Mouse (Mus musculus): ENCODE results near the gene Nostrin. TPM values are rescaled to one million over a fixed set of nuclear protein-coding genes. Genes with fewer than 3 reads are reported as not detected.

Gene Nostrin
- 0.68 and 0.74 TPM in 2 replicates for polyA plus RNA-seq (2014; fragmentation: Nextera tagmentation; extraction: Ambion mirVana)

DNA sequence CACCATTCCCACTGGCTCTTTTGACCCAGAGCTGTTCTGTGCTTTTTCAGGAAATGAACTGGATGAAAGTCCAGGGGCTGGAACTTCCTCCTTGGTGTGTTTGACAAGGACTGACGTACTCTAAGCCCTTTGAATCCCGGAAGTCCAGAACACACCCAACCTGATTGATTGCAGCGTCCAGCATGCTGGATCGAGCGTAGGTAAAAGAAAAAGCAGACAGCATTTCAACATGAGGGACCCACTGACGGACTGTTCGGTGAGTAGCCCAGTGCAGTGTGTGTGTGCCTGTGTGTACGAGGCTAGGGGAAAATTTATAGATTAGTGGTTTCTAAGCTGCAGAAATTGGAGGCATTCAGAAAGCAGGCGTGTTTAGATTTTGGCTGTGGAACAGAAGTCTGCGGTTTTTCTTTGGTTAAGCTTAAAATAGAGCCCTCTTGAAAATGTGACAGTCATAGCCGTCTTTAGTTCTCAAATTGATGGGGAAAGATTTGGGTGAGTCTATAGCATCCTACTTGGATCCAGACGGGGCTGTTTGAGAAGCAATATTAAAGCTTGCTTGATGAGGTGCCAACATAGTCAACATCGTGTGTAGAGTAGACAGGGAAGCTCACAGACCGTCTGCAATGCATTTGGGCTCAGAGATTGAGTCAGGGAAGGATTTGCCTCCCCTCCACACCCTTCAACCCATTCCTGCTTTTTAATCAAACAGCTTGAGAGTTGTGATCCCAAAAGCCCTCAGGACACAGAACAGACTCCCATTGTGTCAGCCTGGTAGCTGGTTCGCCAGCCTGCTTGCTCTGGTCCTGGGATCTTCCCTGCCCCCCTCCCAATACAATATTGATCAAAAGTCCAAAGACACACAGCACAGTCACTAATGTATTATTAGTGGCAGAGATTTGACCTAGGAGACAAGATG, at the start of gene Nostrin:
TSS of gene Nostrin (plus strand) at position 140 of the 916 bp plus-strand sequence.
- Histone ChIP-seq H3K27ac (ENCODE audit: low read depth, low read length) (no peak within 1 kb of the TSS), H3K4me3 (ENCODE audit: low read depth, low read length) (no peak within 1 kb of the TSS), H3K27me3 (ENCODE audit: control insufficient read depth, insufficient read depth, low read length) (no peaks in the 10 kb centered on the region), H3K4me2 (replicated peaks; ENCODE audit: low read depth, low read length) (no peak within 1 kb of the TSS), H3K4me1 (replicated peaks; ENCODE audit: control insufficient read depth, insufficient read depth, low read length) (no peaks in the 10 kb centered on the region), H3K9ac (ENCODE audit: low read depth, low read length) (no peak within 1 kb of the TSS), H3K9me3 (ENCODE audit: control insufficient read depth, low read length) (no peaks in the 10 kb centered on the region), H3K36me3 (ENCODE audit: control insufficient read depth, insufficient read depth, low read length) (no peaks in the 10 kb centered on the region)
- no peak for ATAC-seq (ENCODE audit: low FRiP score)
- no peak for DNase-seq (ENCODE audit: low spot score)
- 78% methylated on average over 15 of the region's 15 CpGs for WGBS

GRCm38 (mm10) chr2:69086505-69087260, 48.9 kb upstream of the Nostrin start:
- Histone ChIP-seq H3K9ac (ENCODE audit: low read depth, low read length) (no peak overlapping the region), H3K4me3 (ENCODE audit: low read depth, low read length) (no peak overlapping the region), H3K4me2 (replicated peaks; ENCODE audit: low read depth, low read length) (no peak overlapping the region), H3K27ac (ENCODE audit: low read depth, low read length) (0 out of 2 replicates have a peak overlapping the region, but pooled peaks have one; percentile 2), H3K36me3 (ENCODE audit: control insufficient read depth, insufficient read depth, low read length) (no peaks in the 10 kb centered on the region), H3K9me3 (ENCODE audit: control insufficient read depth, low read length) (no peaks in the 10 kb centered on the region), H3K4me1 (replicated peaks; ENCODE audit: control insufficient read depth, insufficient read depth, low read length) (no peaks in the 10 kb centered on the region; the same call in 1 of the 2 replicates), H3K27me3 (ENCODE audit: control insufficient read depth, insufficient read depth, low read length) (no peaks in the 10 kb centered on the region)
- peak; percentile 56 for DNase-seq (ENCODE audit: low spot score)
- peak; percentile 79 for ATAC-seq (ENCODE audit: low FRiP score)
- WGBS = 44% methylated on average over 8 of the region's 8 CpGs

GRCm38 (mm10) chr2:69095836-69096235, 39.8 kb upstream of the Nostrin start:
- DNase-seq (ENCODE audit: low spot score) (no peak), ATAC-seq (ENCODE audit: low FRiP score) (no peak)
- H3K4me2 ChIP-seq (replicated peaks; ENCODE audit: low read depth, low read length) = no peak overlapping the region
- no peaks in the 10 kb centered on the region for H3K27me3 ChIP-seq (ENCODE audit: control insufficient read depth, insufficient read depth, low read length)
- H3K9me3 ChIP-seq (ENCODE audit: control insufficient read depth, low read length) = no peaks in the 10 kb centered on the region
- no peaks in the 10 kb centered on the region for H3K36me3 ChIP-seq (ENCODE audit: control insufficient read depth, insufficient read depth, low read length)
- H3K27ac ChIP-seq (ENCODE audit: low read depth, low read length) = no peak overlapping the region
- H3K4me3 ChIP-seq (ENCODE audit: low read depth, low read length) = no peak overlapping the region
- no peaks in the 10 kb centered on the region for H3K4me1 ChIP-seq (replicated peaks; ENCODE audit: control insufficient read depth, insufficient read depth, low read length)
- H3K9ac ChIP-seq (ENCODE audit: low read depth, low read length) = no peak overlapping the region

- Histone ChIP-seq H3K4me3 (ENCODE audit: low read depth, low read length) (no peak overlapping the region), H3K9me3 (ENCODE audit: control insufficient read depth, low read length) (no peaks in the 10 kb centered on the region), H3K27ac (ENCODE audit: low read depth, low read length) (no peak overlapping the region), H3K4me2 (replicated peaks; ENCODE audit: low read depth, low read length) (no peak overlapping the region), H3K9ac (ENCODE audit: low read depth, low read length) (no peak overlapping the region), H3K36me3 (ENCODE audit: control insufficient read depth, insufficient read depth, low read length) (no peaks in the 10 kb centered on the region), H3K4me1 (replicated peaks; ENCODE audit: control insufficient read depth, insufficient read depth, low read length) (no peaks in the 10 kb centered on the region), H3K27me3 (ENCODE audit: control insufficient read depth, insufficient read depth, low read length) (no peaks in the 10 kb centered on the region)
- no peak for DNase-seq (ENCODE audit: low spot score)
- ATAC-seq (ENCODE audit: low FRiP score) = no peak
- 84% methylated on average over 4 of the region's 4 CpGs for WGBS
Measured at GRCm38 (mm10) chr2:69096821-69097220, 38.8 kb upstream of the Nostrin start.

DNA sequence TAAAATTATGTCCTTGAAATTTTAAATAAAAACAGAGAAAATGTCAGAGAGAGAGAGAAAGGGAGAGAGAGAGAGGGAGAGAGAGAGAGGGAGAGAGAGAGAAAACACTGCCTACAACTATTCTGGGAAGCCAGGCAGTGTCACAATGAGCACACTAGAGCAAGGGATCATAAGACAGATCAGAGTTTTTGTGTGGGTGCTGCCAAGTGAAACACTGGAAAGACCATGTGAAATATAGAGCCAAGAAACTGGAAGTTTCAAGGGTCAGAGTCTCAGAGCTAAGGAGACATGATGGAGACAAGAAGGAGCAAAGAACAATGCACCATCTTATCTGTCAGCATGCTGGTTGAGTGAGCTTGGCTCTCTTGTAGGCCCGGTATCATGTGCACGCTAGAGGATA, 38.1 kb upstream of the Nostrin start:
- Histone ChIP-seq H3K27ac (ENCODE audit: low read depth, low read length) (no peak overlapping the region), H3K9ac (ENCODE audit: low read depth, low read length) (no peak overlapping the region), H3K27me3 (ENCODE audit: control insufficient read depth, insufficient read depth, low read length) (no peaks in the 10 kb centered on the region), H3K9me3 (ENCODE audit: control insufficient read depth, low read length) (no peaks in the 10 kb centered on the region), H3K36me3 (ENCODE audit: control insufficient read depth, insufficient read depth, low read length) (no peaks in the 10 kb centered on the region), H3K4me3 (ENCODE audit: low read depth, low read length) (no peak overlapping the region), H3K4me2 (replicated peaks; ENCODE audit: low read depth, low read length) (no peak overlapping the region), H3K4me1 (replicated peaks; ENCODE audit: control insufficient read depth, insufficient read depth, low read length) (no peaks in the 10 kb centered on the region)
- ATAC-seq (ENCODE audit: low FRiP score) = no peak
- no peak for DNase-seq (ENCODE audit: low spot score)
- 97% methylated on average over 2 of the region's 2 CpGs for WGBS

GRCm38 (mm10) chr2:69098701-69099100, 36.9 kb upstream of the Nostrin start:
- Histone ChIP-seq H3K4me2 (replicated peaks; ENCODE audit: low read depth, low read length) (no peak overlapping the region), H3K4me3 (ENCODE audit: low read depth, low read length) (no peak overlapping the region), H3K27me3 (ENCODE audit: control insufficient read depth, insufficient read depth, low read length) (no peaks in the 10 kb centered on the region), H3K9me3 (ENCODE audit: control insufficient read depth, low read length) (no peaks in the 10 kb centered on the region), H3K27ac (ENCODE audit: low read depth, low read length) (no peak overlapping the region), H3K4me1 (replicated peaks; ENCODE audit: control insufficient read depth, insufficient read depth, low read length) (no peaks in the 10 kb centered on the region), H3K36me3 (ENCODE audit: control insufficient read depth, insufficient read depth, low read length) (no peaks in the 10 kb centered on the region), H3K9ac (ENCODE audit: low read depth, low read length) (no peak overlapping the region)
- ATAC-seq (ENCODE audit: low FRiP score) (no peak), DNase-seq (ENCODE audit: low spot score) (no peak)
- WGBS = 93% methylated on average over 3 of the region's 3 CpGs

GRCm38 (mm10) chr2:69099147-69099546, 36.5 kb upstream of the Nostrin start:
- 96% methylated on average over 7 of the region's 7 CpGs for WGBS
- DNase-seq (ENCODE audit: low spot score) (no peak), ATAC-seq (ENCODE audit: low FRiP score) (no peak)
- H3K4me2 ChIP-seq (replicated peaks; ENCODE audit: low read depth, low read length) = no peak overlapping the region
- no peaks in the 10 kb centered on the region for H3K27me3 ChIP-seq (ENCODE audit: control insufficient read depth, insufficient read depth, low read length)
- no peak overlapping the region for H3K4me3 ChIP-seq (ENCODE audit: low read depth, low read length)
- H3K9me3 ChIP-seq (ENCODE audit: control insufficient read depth, low read length) = no peaks in the 10 kb centered on the region
- no peaks in the 10 kb centered on the region for H3K36me3 ChIP-seq (ENCODE audit: control insufficient read depth, insufficient read depth, low read length)
- H3K4me1 ChIP-seq (replicated peaks; ENCODE audit: control insufficient read depth, insufficient read depth, low read length) = no peaks in the 10 kb centered on the region
- no peak overlapping the region for H3K9ac ChIP-seq (ENCODE audit: low read depth, low read length)
- no peak overlapping the region for H3K27ac ChIP-seq (ENCODE audit: low read depth, low read length)

- Histone ChIP-seq H3K27ac (ENCODE audit: low read depth, low read length) (no peak overlapping the region), H3K4me2 (replicated peaks; ENCODE audit: low read depth, low read length) (no peak overlapping the region), H3K9me3 (ENCODE audit: control insufficient read depth, low read length) (no peaks in the 10 kb centered on the region), H3K9ac (ENCODE audit: low read depth, low read length) (no peak overlapping the region), H3K4me1 (replicated peaks; ENCODE audit: control insufficient read depth, insufficient read depth, low read length) (no peaks in the 10 kb centered on the region), H3K27me3 (ENCODE audit: control insufficient read depth, insufficient read depth, low read length) (no peaks in the 10 kb centered on the region), H3K4me3 (ENCODE audit: low read depth, low read length) (no peak overlapping the region), H3K36me3 (ENCODE audit: control insufficient read depth, insufficient read depth, low read length) (no peaks in the 10 kb centered on the region)
- ATAC-seq (ENCODE audit: low FRiP score) = no peak
- WGBS = 27% methylated on average over 3 of the region's 3 CpGs
- DNase-seq (ENCODE audit: low spot score) = peak; percentile 62
Measured at GRCm38 (mm10) chr2:69100706-69101105, 34.9 kb upstream of the Nostrin start.

Measured in hindbrain, embryonic 11.5 days (tissue).